Mouse (Mus musculus) liver, postnatal 0 days (tissue): ENCODE measurements around the gene Ptpa.

Source experiments
- CTCF ChIP-seq: sonication (generic); IDR thresholded peaks from 2 replicates; pipeline ENCODE4 v1.5.1; 2016; ENCODE audit warnings: antibody characterized with exemption, low read depth
- EP300 ChIP-seq: IDR thresholded peaks from 2 replicates; pipeline ENCODE4 v1.6.1; 2016; ENCODE audit warnings: antibody characterized with exemption, low read depth, mild to moderate bottlenecking

GRCm38 (mm10) chr2:30490384-30490783, 74.5 kb downstream of the Ptpa start:
- TF ChIP-seq CTCF (no peak), EP300 (no peak)
